Mouse (Mus musculus) liver, adult 2 months (tissue): Measurements from ENCODE around the gene Cdc42ep2.

Experiments used
- CTCF ChIP-seq: fragments of 200-500 bp; IDR thresholded peaks from 2 replicates; pipeline ENCODE4 v1.5.1; 2011; ENCODE audit warnings: low read depth, low read length, control low read depth
- POLR2A ChIP-seq: fragments of 200-500 bp; IDR thresholded peaks from 2 replicates; pipeline ENCODE4 v1.6.1; 2011; ENCODE audit warnings: low read length, control low read depth; ENCODE audit not compliant: insufficient read depth; ENCODE audit errors: extremely low read depth

- TF ChIP-seq CTCF (no peak), POLR2A (no peak)
Measured at GRCm38 (mm10) chr19:5872528-5872927, 52.1 kb downstream of the Cdc42ep2 start.
